25 mouse cellular contexts compared by ENCODE assay signal in genomic region chr9:119524511-119524910, GRCm38 (mm10). TPM values are rescaled to one million over a fixed set of nuclear protein-coding genes. Genes with fewer than 3 reads are reported as not detected.
A peak's percentile ranks its signal among the peaks of the same experiment; 100 is the strongest.
DNase-seq lines count a peak whose midpoint lies in the region; ATAC-seq and TF ChIP-seq lines count a peak whose summit lies in the region.
"Had no signal": no experiment of that assay in that cellular context is flagged by ENCODE, and none has a peak within 500 bp of the region (broad histone marks: within the 10 kb centered on the region; RNA-seq: fewer than 3 reads in every experiment).

No protein-coding gene starts in this region.

- no peak for ATAC-seq in midbrain, postnatal 0 days (ENCODE audit: low FRiP score)
- no peak for ATAC-seq in midbrain, embryonic 14.5 days (ENCODE audit: low FRiP score, low TSS enrichment)
- no peak for ATAC-seq in stomach, postnatal 0 days (ENCODE audit: low FRiP score, low TSS enrichment)
- ATAC-seq: CD4-positive, CD25-positive, alpha-beta regulatory T cell, adult 4 months; forebrain, embryonic 15.5 days; Patski had no signal

- no peaks in the 10 kb centered on the region for H3K9me3 ChIP-seq in midbrain, postnatal 0 days (ENCODE audit: low read length)
- peaks cover 3% of the 10 kb centered on the region; the same call in 1 of the 2 replicates for H3K9me3 ChIP-seq in midbrain, embryonic 14.5 days (ENCODE audit: control insufficient read depth, low read length)
- H3K9me3 ChIP-seq in stomach, postnatal 0 days (ENCODE audit: control insufficient read depth, low read length) = no peaks in the 10 kb centered on the region
- H3K9me3 ChIP-seq: embryonic facial prominence, embryonic 15.5 days; forebrain, embryonic 15.5 days had no signal

- TF ChIP-seq CTCF in gastrocnemius, adult 2 months (IDR thresholded peaks at IDR 0.05) = peak; percentile 9; the same call in 1 of the 2 replicates
- peak; percentile 28; the same call in 1 of the 2 replicates for TF ChIP-seq CTCF in layer of hippocampus, adult 2 months (conservative IDR thresholded peaks at IDR 0.05)
- TF ChIP-seq CTCF in midbrain, postnatal 0 days (IDR thresholded peaks at IDR 0.05) = peak; percentile 7; the same call in 1 of the 2 replicates
- peak; percentile 9; the same call in 1 of the 2 replicates for TF ChIP-seq CTCF in stomach, postnatal 0 days (IDR thresholded peaks at IDR 0.05; ENCODE audit: low read depth)

- no peak for DNase-seq in gastrocnemius, adult 2 months
- no peak for DNase-seq in gastrocnemius, adult 18-20 months (ENCODE audit: low spot score)
- no peak for DNase-seq in layer of hippocampus, adult 2 months (ENCODE audit: low spot score in 2 of 2)
- no peak for DNase-seq in layer of hippocampus, adult 9-10 months (ENCODE audit: low spot score)
- DNase-seq in midbrain, postnatal 0 days (ENCODE audit: low spot score) = no peak
- no peak for DNase-seq in midbrain, embryonic 14.5 days
- DNase-seq in stomach, postnatal 0 days (ENCODE audit: low spot score) = no peak
- no peak for DNase-seq in cerebellum, adult 8-10 months
- DNase-seq: adrenal gland, adult 8-10 months; adrenal gland, postnatal 36 days; B cell, adult 2 months; cerebellum, adult 2 months; cerebellum, postnatal 14 days; embryo, embryonic 11 days; gastrocnemius, postnatal 25 days; heart, postnatal 10 days; heart, postnatal 4 days had no signal

- H3K4me3 ChIP-seq in gastrocnemius, adult 2 months = no peak overlapping the region
- H3K4me3 ChIP-seq in layer of hippocampus, adult 2 months = no peak overlapping the region
- no peak overlapping the region for H3K4me3 ChIP-seq in midbrain, postnatal 0 days (ENCODE audit: low read depth, low read length)
- no peak overlapping the region for H3K4me3 ChIP-seq in midbrain, embryonic 14.5 days (replicated peaks; ENCODE audit: low read depth, low read length)
- no peak overlapping the region for H3K4me3 ChIP-seq in stomach, postnatal 0 days (ENCODE audit: low read depth, low read length)
- H3K4me3 ChIP-seq: embryonic facial prominence, embryonic 15.5 days; erythroblast, embryonic 14.5 days; forebrain, embryonic 15.5 days; hindbrain, embryonic 13.5 days had no signal

- TF ChIP-seq EP300 in stomach, postnatal 0 days (optimal IDR thresholded peaks at IDR 0.05) = no peak

- peaks cover 69% of the 10 kb centered on the region for H3K27me3 ChIP-seq in midbrain, postnatal 0 days (ENCODE audit: insufficient read depth, low read length)
- H3K27me3 ChIP-seq in midbrain, embryonic 14.5 days (ENCODE audit: control insufficient read depth, insufficient read depth, low read length) = peaks cover 84% of the 10 kb centered on the region
- H3K27me3 ChIP-seq in stomach, postnatal 0 days (ENCODE audit: control insufficient read depth, insufficient read depth, low read length) = no peaks in the 10 kb centered on the region
- H3K27me3 ChIP-seq: embryonic facial prominence, embryonic 15.5 days; forebrain, embryonic 15.5 days; hindbrain, embryonic 13.5 days; Patski had no signal

- H3K9ac ChIP-seq in midbrain, postnatal 0 days (replicated peaks; ENCODE audit: low read length, poor library complexity, severe bottlenecking) = no peak overlapping the region
- no peak overlapping the region for H3K9ac ChIP-seq in midbrain, embryonic 14.5 days (replicated peaks; ENCODE audit: low read length)
- no peak overlapping the region for H3K9ac ChIP-seq in stomach, postnatal 0 days (ENCODE audit: low read length)
- H3K9ac ChIP-seq: embryonic facial prominence, embryonic 15.5 days; forebrain, embryonic 15.5 days; hindbrain, embryonic 13.5 days had no signal

- H3K36me3 ChIP-seq in midbrain, postnatal 0 days (ENCODE audit: insufficient read depth, low read length) = no peaks in the 10 kb centered on the region
- H3K36me3 ChIP-seq in midbrain, embryonic 14.5 days (ENCODE audit: control insufficient read depth, insufficient read depth, low read length) = no peaks in the 10 kb centered on the region
- no peaks in the 10 kb centered on the region for H3K36me3 ChIP-seq in stomach, postnatal 0 days (ENCODE audit: control insufficient read depth, insufficient read depth, low read length)
- H3K36me3 ChIP-seq: embryonic facial prominence, embryonic 15.5 days; forebrain, embryonic 15.5 days; hindbrain, embryonic 13.5 days had no signal

- no peaks in the 10 kb centered on the region for H3K4me1 ChIP-seq in midbrain, postnatal 0 days (ENCODE audit: insufficient read depth, low read length)
- no peaks in the 10 kb centered on the region for H3K4me1 ChIP-seq in midbrain, embryonic 14.5 days (ENCODE audit: control insufficient read depth, insufficient read depth, low read length)
- no peaks in the 10 kb centered on the region for H3K4me1 ChIP-seq in stomach, postnatal 0 days (replicated peaks; ENCODE audit: control insufficient read depth, insufficient read depth)
- H3K4me1 ChIP-seq: embryonic facial prominence, embryonic 15.5 days; forebrain, embryonic 15.5 days; hindbrain, embryonic 13.5 days had no signal

- 93% methylated on average over 6 of the region's 6 CpGs for WGBS in midbrain, postnatal 0 days
- 94% methylated on average over 6 of the region's 6 CpGs for WGBS in midbrain, embryonic 14.5 days
- 88% methylated on average over 6 of the region's 6 CpGs for WGBS in stomach, postnatal 0 days

- H3K4me2 ChIP-seq in midbrain, postnatal 0 days (ENCODE audit: low read depth, low read length, poor library complexity, severe bottlenecking) = no peak overlapping the region
- H3K4me2 ChIP-seq in midbrain, embryonic 14.5 days (ENCODE audit: low read length) = no peak overlapping the region
- H3K4me2 ChIP-seq in stomach, postnatal 0 days (replicated peaks; ENCODE audit: low read depth) = no peak overlapping the region
- H3K4me2 ChIP-seq: embryonic facial prominence, embryonic 15.5 days; forebrain, embryonic 15.5 days; hindbrain, embryonic 13.5 days had no signal

- intact Hi-C loops in gastrocnemius, adult 2 months (cut with DNase I) = no loop called here

- H3K27ac ChIP-seq in gastrocnemius, adult 2 months = no peak overlapping the region
- H3K27ac ChIP-seq in layer of hippocampus, adult 2 months = no peak overlapping the region
- no peak overlapping the region for H3K27ac ChIP-seq in midbrain, postnatal 0 days (ENCODE audit: low read depth, low read length)
- H3K27ac ChIP-seq in midbrain, embryonic 14.5 days (replicated peaks; ENCODE audit: low read depth, low read length) = no peak overlapping the region
- H3K27ac ChIP-seq in stomach, postnatal 0 days (replicated peaks) = no peak overlapping the region
- H3K27ac ChIP-seq: embryonic facial prominence, embryonic 15.5 days; forebrain, embryonic 15.5 days; hindbrain, embryonic 13.5 days had no signal

RNA-seq across cellular contexts. Expression of gene Scn5a, which starts 54.3 kb away (rescaled TPM):
- under 1 TPM; 0.05 to 0.36 TPM for total RNA-seq in gastrocnemius, adult 2 months (2021)
- total RNA-seq in gastrocnemius, adult 18-20 months (2021) = under 1 TPM; 0.07 to 0.09 TPM
- total RNA-seq in layer of hippocampus, adult 2 months (2021) = under 1 TPM; 0.86 to 0.97 TPM
- total RNA-seq in midbrain, postnatal 0 days (2014; rRNA removed) = 1.2 and 1.4 TPM in 2 replicates
- polyA plus RNA-seq in midbrain, postnatal 0 days (2015; fragmentation: Nextera tagmentation; extraction: Ambion mirVana) = 0.36 and 0.38 TPM in 2 replicates
- polyA plus RNA-seq in midbrain, embryonic 14.5 days (2014; fragmentation: Nextera tagmentation; extraction: Ambion mirVana) = 0.11 and 0.32 TPM in 2 replicates
- 0.10 and 0.18 TPM in 2 replicates for polyA plus RNA-seq in stomach, postnatal 0 days (2015; fragmentation: Nextera tagmentation; extraction: Ambion mirVana)
- total RNA-seq: common myeloid progenitor, adult 5-6 weeks; granulocyte monocyte progenitor cell, adult 5-6 weeks had no signal
- polyA plus RNA-seq: CD4-positive, CD25-positive, alpha-beta regulatory T cell, adult 4 months; erythroblast, embryonic 14.5 days had no signal
